Mouse (Mus musculus) spleen, adult 2 months (tissue): ENCODE measurements at regions not wholly inside any gene's neighbourhood (a gene's known extent, or its start where the extent isn't known, plus 50 kb on each side); places are given as distances from the start of the nearest gene placed in this dataset.

Source experiments
- CTCF ChIP-seq: fragments of 200-500 bp; IDR thresholded peaks from 2 replicates; pipeline ENCODE4 v1.5.1; 2011; ENCODE audit warnings: mild to moderate bottlenecking, inconsistent platforms; ENCODE audit not compliant: insufficient read depth, insufficient read length, insufficient replicate concordance; ENCODE audit errors: extremely low read depth
- POLR2A ChIP-seq: fragments of 200-500 bp; IDR thresholded peaks from 2 replicates; pipeline ENCODE4 v1.6.1; 2011; ENCODE audit warnings: low read depth, low read length, inconsistent platforms

DNA sequence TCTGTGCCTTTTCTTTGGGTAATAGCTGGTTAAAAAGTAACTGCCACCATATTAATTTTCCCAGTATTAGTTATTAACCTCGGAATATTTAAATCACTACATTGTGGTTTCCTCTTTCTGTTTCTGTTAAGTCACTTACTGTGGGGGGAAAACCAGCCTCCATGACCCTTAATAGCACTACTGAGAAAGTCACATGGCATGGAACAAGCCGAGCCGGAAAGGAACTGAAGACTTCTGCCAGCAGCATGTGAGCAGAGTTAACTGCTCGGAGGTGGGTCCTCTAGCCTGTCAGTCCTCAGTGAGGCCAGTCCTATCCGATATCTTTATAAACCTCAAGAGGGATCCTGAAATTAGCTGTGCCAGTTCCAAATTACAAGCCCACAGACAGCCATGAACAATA lies 75.8 kb upstream of the C1qtnf3 start:
- no peak for TF ChIP-seq CTCF
- TF ChIP-seq POLR2A: no peak
